15 mouse cellular contexts compared by ENCODE assay signal in the genomic region with DNA sequence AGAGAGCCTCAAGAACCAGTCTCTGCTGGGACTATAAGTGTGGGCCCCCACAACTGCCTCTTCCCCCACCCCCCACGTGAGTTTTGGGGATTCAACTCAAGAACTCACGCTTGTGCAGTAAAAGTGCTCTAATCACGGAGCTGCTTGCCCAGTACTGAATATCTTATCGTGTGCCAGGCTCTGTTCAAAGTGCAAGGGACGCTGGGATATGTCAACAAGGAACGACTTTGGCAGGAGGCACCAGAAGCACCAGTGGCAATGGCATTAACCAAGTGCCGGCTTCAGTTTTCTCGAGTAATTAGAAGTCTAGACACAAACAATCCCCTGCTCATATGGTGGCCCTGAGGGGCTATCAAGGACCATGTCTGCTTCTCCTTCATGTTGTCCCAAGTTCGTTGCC.
A peak's percentile ranks its signal among the peaks of the same experiment; 100 is the strongest.
DNase-seq lines count a peak whose midpoint lies in the region; ATAC-seq and TF ChIP-seq lines count a peak whose summit lies in the region.
"Had no signal": no experiment of that assay in that cellular context is flagged by ENCODE, and none has a peak within 500 bp of the region (broad histone marks: within the 10 kb centered on the region; RNA-seq: fewer than 3 reads in every experiment).

No protein-coding gene starts in this region.

- no peak for TF ChIP-seq POLR2A in liver, adult 2 months (IDR thresholded peaks at IDR 0.05; ENCODE audit: extremely low read depth, insufficient read depth, low read length)

- WGBS in liver, adult 2 months = 18% methylated on average over 9 of the region's 9 CpGs
- WGBS in liver, embryonic 11.5 days = 59% methylated on average over 9 of the region's 9 CpGs
- 38% methylated on average over 9 of the region's 9 CpGs for WGBS in intestine, postnatal 0 days
- WGBS in lung, embryonic 15.5 days = 43% methylated on average over 9 of the region's 9 CpGs
- WGBS in midbrain, embryonic 16.5 days = 76% methylated on average over 9 of the region's 9 CpGs

- TF ChIP-seq CTCF in liver, adult 2 months (IDR thresholded peaks at IDR 0.05; ENCODE audit: low read depth, low read length) = no peak
- no peak for TF ChIP-seq CTCF in intestine, postnatal 0 days (IDR thresholded peaks at IDR 0.05; ENCODE audit: low read depth)

- no peak for ATAC-seq in liver, embryonic 11.5 days (replicated peaks; ENCODE audit: low FRiP score)
- peak; percentile 62 for ATAC-seq in intestine, postnatal 0 days
- ATAC-seq in lung, embryonic 15.5 days (ENCODE audit: borderline replicate concordance, extremely low read depth, low FRiP score, low TSS enrichment) = peak; percentile 27; the same call in 1 of the 2 replicates
- no peak for ATAC-seq in granulocyte monocyte progenitor cell, adult 5-6 weeks (replicated peaks; ENCODE audit: poor library complexity, severe bottlenecking)
- no peak for ATAC-seq in megakaryocyte-erythroid progenitor cell, adult 5-6 weeks (replicated peaks; ENCODE audit: low FRiP score, low TSS enrichment, poor library complexity, severe bottlenecking)
- ATAC-seq in midbrain, embryonic 16.5 days = no peak
- ATAC-seq: hindbrain, postnatal 0 days; Patski had no signal

- DNase-seq in liver, adult 2 months (ENCODE audit: extremely low read depth, low read depth, low spot score) = peak; percentile 94
- DNase-seq in liver, embryonic 11.5 days (ENCODE audit: low spot score) = no peak
- DNase-seq in right cerebral cortex, postnatal 14 days = no peak
- DNase-seq: adrenal gland, postnatal 36 days; cerebellum, postnatal 14 days; gastrocnemius, adult 2 months had no signal

- H3K4me2 ChIP-seq in liver, embryonic 11.5 days = no peak overlapping the region
- peak overlapping the region; percentile 43 for H3K4me2 ChIP-seq in intestine, postnatal 0 days (replicated peaks; ENCODE audit: low read depth)
- peak overlapping the region; percentile 24; the same call in 1 of the 2 replicates for H3K4me2 ChIP-seq in lung, embryonic 15.5 days
- H3K4me2 ChIP-seq in midbrain, embryonic 16.5 days (ENCODE audit: low read length) = no peak overlapping the region

- H3K4me3 ChIP-seq in liver, adult 2 months (ENCODE audit: insufficient read depth, low read depth, low read length) = no peak overlapping the region; the same call in 1 of the 2 replicates
- H3K4me3 ChIP-seq in liver, embryonic 11.5 days (ENCODE audit: low read depth, low read length) = no peak overlapping the region
- no peak overlapping the region for H3K4me3 ChIP-seq in intestine, postnatal 0 days (ENCODE audit: low read depth, low read length)
- no peak overlapping the region for H3K4me3 ChIP-seq in lung, embryonic 15.5 days
- no peak overlapping the region for H3K4me3 ChIP-seq in midbrain, embryonic 16.5 days (ENCODE audit: low read depth, low read length)
- H3K4me3 ChIP-seq: erythroblast, embryonic 14.5 days; gastrocnemius, adult 2 months; left cerebral cortex, adult 2 months had no signal

- no peaks in the 10 kb centered on the region for H3K79me2 ChIP-seq in liver, adult 2 months (ENCODE audit: control insufficient read depth, insufficient read depth, low read length)

- peak overlapping the region; percentile 60; the same call in 1 of the 2 replicates for H3K9ac ChIP-seq in liver, adult 2 months (ENCODE audit: low read depth, low read length)
- no peak overlapping the region for H3K9ac ChIP-seq in liver, embryonic 11.5 days (ENCODE audit: low read depth, low read length)
- no peak overlapping the region for H3K9ac ChIP-seq in intestine, postnatal 0 days (ENCODE audit: low read depth, low read length)
- H3K9ac ChIP-seq in lung, embryonic 15.5 days = no peak overlapping the region
- no peak overlapping the region for H3K9ac ChIP-seq in midbrain, embryonic 16.5 days (ENCODE audit: low read depth, low read length)

- H3K9me3 ChIP-seq in liver, embryonic 11.5 days (ENCODE audit: control insufficient read depth, low read length) = no peaks in the 10 kb centered on the region
- H3K9me3 ChIP-seq in intestine, postnatal 0 days (ENCODE audit: control insufficient read depth) = no peaks in the 10 kb centered on the region
- no peaks in the 10 kb centered on the region for H3K9me3 ChIP-seq in lung, embryonic 15.5 days
- no peaks in the 10 kb centered on the region for H3K9me3 ChIP-seq in midbrain, embryonic 16.5 days (replicated peaks; ENCODE audit: control insufficient read depth, low read length, poor library complexity, severe bottlenecking)

- peak overlapping the region; percentile 95 for H3K27ac ChIP-seq in liver, adult 2 months (replicated peaks; ENCODE audit: insufficient read depth, low read depth, low read length)
- no peak overlapping the region for H3K27ac ChIP-seq in liver, embryonic 11.5 days (ENCODE audit: low read depth, low read length)
- H3K27ac ChIP-seq in intestine, postnatal 0 days (ENCODE audit: low read depth, low read length) = peak overlapping the region; percentile 86
- H3K27ac ChIP-seq in lung, embryonic 15.5 days = peak overlapping the region; percentile 84
- no peak overlapping the region for H3K27ac ChIP-seq in midbrain, embryonic 16.5 days (ENCODE audit: low read length)
- H3K27ac ChIP-seq: gastrocnemius, adult 2 months; hindbrain, postnatal 0 days; left cerebral cortex, adult 2 months had no signal

- H3K27me3 ChIP-seq in liver, adult 2 months (ENCODE audit: control insufficient read depth, insufficient read depth, low read length) = no peaks in the 10 kb centered on the region
- no peaks in the 10 kb centered on the region for H3K27me3 ChIP-seq in liver, embryonic 11.5 days (replicated peaks; ENCODE audit: control insufficient read depth, insufficient read depth, low read length)
- no peaks in the 10 kb centered on the region for H3K27me3 ChIP-seq in intestine, postnatal 0 days (replicated peaks; ENCODE audit: control insufficient read depth, insufficient read depth, low read length)
- no peaks in the 10 kb centered on the region for H3K27me3 ChIP-seq in lung, embryonic 15.5 days
- H3K27me3 ChIP-seq in midbrain, embryonic 16.5 days (ENCODE audit: control insufficient read depth, insufficient read depth, low read depth, low read length) = no peaks in the 10 kb centered on the region
- H3K27me3 ChIP-seq: Patski had no signal

- H3K4me1 ChIP-seq in liver, adult 2 months (ENCODE audit: control insufficient read depth, insufficient read depth, low read length) = peaks cover 8% of the 10 kb centered on the region
- H3K4me1 ChIP-seq in liver, embryonic 11.5 days (replicated peaks; ENCODE audit: control insufficient read depth, insufficient read depth, low read length) = peaks cover 12% of the 10 kb centered on the region
- H3K4me1 ChIP-seq in intestine, postnatal 0 days (replicated peaks; ENCODE audit: control insufficient read depth, insufficient read depth, low read length) = peaks cover 4% of the 10 kb centered on the region; the same call in 1 of the 2 replicates
- peaks cover 32% of the 10 kb centered on the region for H3K4me1 ChIP-seq in lung, embryonic 15.5 days
- no peaks in the 10 kb centered on the region for H3K4me1 ChIP-seq in midbrain, embryonic 16.5 days (ENCODE audit: control insufficient read depth, insufficient read depth, low read length)

- no peaks in the 10 kb centered on the region for H3K36me3 ChIP-seq in liver, adult 2 months (ENCODE audit: control insufficient read depth, insufficient read depth, low read length)
- no peaks in the 10 kb centered on the region for H3K36me3 ChIP-seq in liver, embryonic 11.5 days (ENCODE audit: control insufficient read depth, insufficient read depth, low read length)
- no peaks in the 10 kb centered on the region for H3K36me3 ChIP-seq in intestine, postnatal 0 days (ENCODE audit: control insufficient read depth, insufficient read depth)
- no peaks in the 10 kb centered on the region for H3K36me3 ChIP-seq in lung, embryonic 15.5 days
- no peaks in the 10 kb centered on the region for H3K36me3 ChIP-seq in midbrain, embryonic 16.5 days (ENCODE audit: control insufficient read depth, insufficient read depth, low read length)

Comparison
In these comparisons a context has a peak if more than half of its experiments do, and no peak if none do; other contexts are left out.
1. H3K27ac ChIP-seq: peak in liver, adult 2 months (single experiment), intestine, postnatal 0 days (single experiment) and lung, embryonic 15.5 days (single experiment); none in liver, embryonic 11.5 days (single experiment) and midbrain, embryonic 16.5 days (single experiment).
2. ATAC-seq: peak in intestine, postnatal 0 days (single experiment) and lung, embryonic 15.5 days (single experiment); none in liver, embryonic 11.5 days (single experiment), granulocyte monocyte progenitor cell, adult 5-6 weeks (single experiment), megakaryocyte-erythroid progenitor cell, adult 5-6 weeks (single experiment) and midbrain, embryonic 16.5 days (single experiment).
3. H3K4me2 ChIP-seq: peak in intestine, postnatal 0 days (single experiment) and lung, embryonic 15.5 days (single experiment); none in liver, embryonic 11.5 days (single experiment) and midbrain, embryonic 16.5 days (single experiment).